Mouse (Mus musculus) C2C12 (cell line): Measurements from ENCODE around the gene Mef2a.

Experiments
- CTCF ChIP-seq: IDR thresholded peaks from one replicate; pipeline ENCODE4 v1.5.1; 2011; ENCODE audit not compliant: control insufficient read depth, insufficient read depth, insufficient read length
- MYOD1 ChIP-seq: IDR thresholded peaks from one replicate; pipeline ENCODE4 v1.6.1; 2011; ENCODE audit warnings: low read depth; ENCODE audit not compliant: control insufficient read depth, insufficient read length
- USF1 ChIP-seq: IDR thresholded peaks from one replicate; pipeline ENCODE4 v1.6.1; 2011; ENCODE audit warnings: low read depth, mild to moderate bottlenecking, control low read depth, moderate library complexity

DNA sequence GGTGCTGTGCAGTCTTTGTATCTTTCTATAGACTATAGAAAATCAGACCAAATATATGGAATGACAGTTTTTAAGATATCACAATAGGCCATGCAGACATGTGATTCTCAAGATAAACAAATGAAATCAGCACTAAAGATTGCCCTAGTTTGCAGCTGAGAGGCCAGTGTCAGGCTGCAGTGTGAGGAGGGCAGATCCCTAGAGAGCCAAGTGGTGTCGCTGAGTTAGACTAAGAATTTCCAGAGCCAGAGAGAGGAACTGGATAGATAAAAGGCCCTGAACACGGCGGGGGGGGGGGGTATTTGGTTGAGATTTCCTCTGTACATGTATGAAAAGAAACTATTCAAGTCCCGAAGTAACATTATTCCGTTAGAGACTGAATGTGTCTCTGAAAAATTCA, 28.7 kb upstream of the Mef2a start:
- no peak for TF ChIP-seq CTCF
- no peak for TF ChIP-seq MYOD1
- TF ChIP-seq USF1 = no peak
